Mouse (Mus musculus) forebrain, embryonic 14.5 days (tissue): Measurements from ENCODE around the gene Gpr157. TPM values are rescaled to one million over a fixed set of nuclear protein-coding genes. Genes with fewer than 3 reads are reported as not detected.

Source experiments
- ATAC-seq: fragments of 200-750 bp; cut with Nextera tagmentation; 2 replicates; pipeline ENCODE4 v1.8.0; 2017; ENCODE audit warnings: mild to moderate bottlenecking, moderate library complexity
- DNase-seq: peaks from one replicate; pipeline ENCODE4 v3.0.0-alpha.2; 2015; ENCODE audit warnings: low spot score
- H3K27ac ChIP-seq: fragments of 300-500 bp; sonication (generic); 2 replicates; pipeline ENCODE4 v1.5.1; 2014; ENCODE audit warnings: low read depth, mild to moderate bottlenecking, control low read depth, low read length, moderate library complexity
- H3K27me3 ChIP-seq: fragments of 300-500 bp; sonication (generic); replicated peaks from 2 replicates; pipeline ENCODE4 v1.6.1; 2014; ENCODE audit warnings: low read length, control low read depth, mixed read lengths; ENCODE audit not compliant: control insufficient read depth, insufficient read depth
- H3K36me3 ChIP-seq: fragments of 300-500 bp; sonication (generic); 2 replicates; pipeline ENCODE4 v1.6.1; 2014; ENCODE audit warnings: low read length, control low read depth; ENCODE audit not compliant: control insufficient read depth, insufficient read depth
- H3K4me1 ChIP-seq: fragments of 300-500 bp; sonication (generic); 2 replicates; pipeline ENCODE4 v1.6.1; 2014; ENCODE audit warnings: antibody characterized with exemption, low read length, control low read depth; ENCODE audit not compliant: control insufficient read depth, insufficient read depth
- H3K4me2 ChIP-seq: fragments of 300-500 bp; sonication (generic); 2 replicates; pipeline ENCODE4 v1.6.1; 2014; ENCODE audit warnings: mild to moderate bottlenecking, control low read depth, low read length
- H3K4me3 ChIP-seq: fragments of 300-500 bp; sonication (generic); 2 replicates; pipeline ENCODE4 v1.5.1; 2014; ENCODE audit warnings: low read depth, low read length, control low read depth
- H3K9ac ChIP-seq: fragments of 300-500 bp; sonication (generic); 2 replicates; pipeline ENCODE4 v1.6.1; 2014; ENCODE audit warnings: mild to moderate bottlenecking, low read length, control low read depth, moderate library complexity
- H3K9me3 ChIP-seq: fragments of 300-500 bp; sonication (generic); replicated peaks from 2 replicates; pipeline ENCODE4 v1.6.1; 2016; ENCODE audit warnings: low read length, control low read depth, mixed read lengths; ENCODE audit not compliant: control insufficient read depth
- WGBS: fragments of 180-500 bp; shearing (Covaris S2); extraction: QIAGEN DNeasy Blood & Tissue Kit; methylation state at CpG from one replicate; pipeline ENCODE4 v1.1.7; 2014; 5-methylcytosine and 5-hydroxymethylcytosine counted together
- polyA plus RNA-seq: library from polyadenylated mRNA; unstranded; fragments of >200 nt; fragmentation: Nextera tagmentation; extraction: Ambion mirVana; gene quantifications from 2 replicates; pipeline ENCODE4 v1.2.1, GENCODE M21; 2014

Gpr157 gene
- polyA plus RNA-seq, 1 experiment from 2014 or later = 0.06 TPM

GRCm38 (mm10) chr4:150122476-150122875, 35.3 kb downstream of the Gpr157 start:
- WGBS = 75% methylated on average over 3 of the region's 3 CpGs
- no peak for ATAC-seq
- H3K9ac ChIP-seq = no peak overlapping the region

GRCm38 (mm10) chr4:150126373-150126772, 39.2 kb downstream of the Gpr157 start:
- 87% methylated on average over 5 of the region's 5 CpGs for WGBS
- no peak for ATAC-seq
- H3K36me3 ChIP-seq = no peaks in the 10 kb centered on the region

More at GRCm38 (mm10) chr4:150122476-150122875, 35.3 kb downstream of the Gpr157 start:
- 0 out of 2 replicates have a peak, but pooled peaks cover 4% of the 10 kb centered on the region for H3K4me1 ChIP-seq
- no peak overlapping the region for H3K4me3 ChIP-seq
- H3K27me3 ChIP-seq = no peaks in the 10 kb centered on the region
- DNase-seq = no peak
- H3K27ac ChIP-seq = no peak overlapping the region
- no peak overlapping the region for H3K4me2 ChIP-seq
- H3K9me3 ChIP-seq = no peaks in the 10 kb centered on the region
- no peaks in the 10 kb centered on the region for H3K36me3 ChIP-seq

GRCm38 (mm10) chr4:150127894-150128293, 40.7 kb downstream of the Gpr157 start:
- H3K4me1 ChIP-seq = no peaks in the 10 kb centered on the region
- H3K27me3 ChIP-seq = no peaks in the 10 kb centered on the region
- H3K9me3 ChIP-seq = no peaks in the 10 kb centered on the region
- no peak overlapping the region for H3K4me2 ChIP-seq
- DNase-seq (no peak), ATAC-seq (no peak)
- H3K4me3 ChIP-seq = no peak overlapping the region
- 91% methylated on average over 7 of the region's 7 CpGs for WGBS
- no peaks in the 10 kb centered on the region for H3K36me3 ChIP-seq
- H3K9ac ChIP-seq = no peak overlapping the region
- H3K27ac ChIP-seq = no peak overlapping the region

More at GRCm38 (mm10) chr4:150126373-150126772, 39.2 kb downstream of the Gpr157 start:
- H3K4me1 ChIP-seq = no peaks in the 10 kb centered on the region
- no peaks in the 10 kb centered on the region for H3K9me3 ChIP-seq
- no peaks in the 10 kb centered on the region for H3K27me3 ChIP-seq
- no peak overlapping the region for H3K4me2 ChIP-seq
- no peak overlapping the region for H3K9ac ChIP-seq
- no peak for DNase-seq
- no peak overlapping the region for H3K27ac ChIP-seq
- H3K4me3 ChIP-seq = no peak overlapping the region

GRCm38 (mm10) chr4:150128571-150128970, 41.4 kb downstream of the Gpr157 start:
- no peak for DNase-seq
- no peak for ATAC-seq
- no peak overlapping the region for H3K4me2 ChIP-seq
- no peak overlapping the region for H3K27ac ChIP-seq
- no peaks in the 10 kb centered on the region for H3K36me3 ChIP-seq
- 62% methylated on average over 8 of the region's 8 CpGs for WGBS
- no peaks in the 10 kb centered on the region for H3K4me1 ChIP-seq
- H3K9me3 ChIP-seq = no peaks in the 10 kb centered on the region
- H3K9ac ChIP-seq = no peak overlapping the region
- H3K4me3 ChIP-seq = no peak overlapping the region
- no peaks in the 10 kb centered on the region for H3K27me3 ChIP-seq

- Histone ChIP-seq H3K4me2 (no peak overlapping the region), H3K4me3 (no peak overlapping the region), H3K36me3 (no peaks in the 10 kb centered on the region), H3K4me1 (no peaks in the 10 kb centered on the region), H3K9me3 (no peaks in the 10 kb centered on the region), H3K9ac (no peak overlapping the region), H3K27me3 (no peaks in the 10 kb centered on the region), H3K27ac (no peak overlapping the region)
- DNase-seq = no peak
- WGBS = 25% methylated on average over 2 of the region's 2 CpGs
- no peak for ATAC-seq
Observed at GRCm38 (mm10) chr4:150130661-150131060, 43.5 kb downstream of the Gpr157 start.

- no peak overlapping the region for H3K9ac ChIP-seq
Observed at GRCm38 (mm10) chr4:150132692-150133271, 45.6 kb downstream of the Gpr157 start.

GRCm38 (mm10) chr4:150135254-150135653, 48.1 kb downstream of the Gpr157 start:
- ATAC-seq (no peak), DNase-seq (no peak)
- H3K9ac ChIP-seq = no peak overlapping the region
- no peaks in the 10 kb centered on the region for H3K36me3 ChIP-seq
- no peaks in the 10 kb centered on the region for H3K27me3 ChIP-seq
- H3K9me3 ChIP-seq = no peaks in the 10 kb centered on the region
- no peak overlapping the region for H3K4me3 ChIP-seq
- no peak overlapping the region for H3K4me2 ChIP-seq
- no peak overlapping the region for H3K27ac ChIP-seq
- H3K4me1 ChIP-seq = no peaks in the 10 kb centered on the region
- 90% methylated on average over 7 of the region's 7 CpGs for WGBS

More at GRCm38 (mm10) chr4:150132692-150133271, 45.6 kb downstream of the Gpr157 start:
- no peaks in the 10 kb centered on the region for H3K36me3 ChIP-seq
- H3K4me3 ChIP-seq = no peak overlapping the region
- DNase-seq = no peak
- WGBS = 29% methylated on average over 24 of the region's 24 CpGs
- H3K4me2 ChIP-seq = peak overlapping the region; percentile 28
- no peak for ATAC-seq
- H3K27ac ChIP-seq = no peak overlapping the region
- no peaks in the 10 kb centered on the region for H3K4me1 ChIP-seq
- no peaks in the 10 kb centered on the region for H3K9me3 ChIP-seq
- no peaks in the 10 kb centered on the region for H3K27me3 ChIP-seq

- no peaks in the 10 kb centered on the region for H3K9me3 ChIP-seq
- 6% methylated on average over 10 of the region's 10 CpGs for WGBS
Observed at GRCm38 (mm10) chr4:150136693-150137092, 49.5 kb downstream of the Gpr157 start.

GRCm38 (mm10) chr4:150137368-150138083, 50.4 kb downstream of the Gpr157 start:
- no peaks in the 10 kb centered on the region for H3K9me3 ChIP-seq
- 85% methylated on average over 7 of the region's 7 CpGs for WGBS
- no peak overlapping the region for H3K27ac ChIP-seq
- no peak overlapping the region for H3K9ac ChIP-seq
- H3K4me3 ChIP-seq = no peak overlapping the region
- DNase-seq (no peak), ATAC-seq (no peak)
- no peaks in the 10 kb centered on the region for H3K27me3 ChIP-seq
- no peaks in the 10 kb centered on the region for H3K36me3 ChIP-seq
- H3K4me1 ChIP-seq = no peaks in the 10 kb centered on the region
- H3K4me2 ChIP-seq = 0 out of 2 replicates have a peak overlapping the region, but pooled peaks have one; percentile 29

More at GRCm38 (mm10) chr4:150136693-150137092, 49.5 kb downstream of the Gpr157 start:
- Histone ChIP-seq H3K27me3 (no peaks in the 10 kb centered on the region), H3K4me3 (no peak overlapping the region), H3K27ac (no peak overlapping the region), H3K9ac (no peak overlapping the region), H3K4me2 (no peak overlapping the region), H3K36me3 (no peaks in the 10 kb centered on the region), H3K4me1 (no peaks in the 10 kb centered on the region)
- peak; percentile 60; the same call in 1 of the 2 replicates for ATAC-seq
- DNase-seq = peak; percentile 72
